Mouse (Mus musculus): ENCODE data around the gene Hook2. TPM values are rescaled to one million over a fixed set of nuclear protein-coding genes. Genes with fewer than 3 reads are reported as not detected.

The Hook2 gene
- polyA plus RNA-seq, 1 experiment from 2014 or later: 39.8 TPM

GRCm38 (mm10) chr8:85032622-85033311 lies 42.4 kb downstream of the Hook2 start:
- H3K27ac ChIP-seq (ENCODE audit: low read length): no peak overlapping the region
- H3K4me1 ChIP-seq (replicated peaks; ENCODE audit: control insufficient read depth, insufficient read depth, low read length): peaks cover 29% of the 10 kb centered on the region
- H3K9ac ChIP-seq (replicated peaks; ENCODE audit: low read depth, low read length): no peak overlapping the region
- no peak overlapping the region for H3K4me3 ChIP-seq (replicated peaks; ENCODE audit: low read length)
- H3K4me2 ChIP-seq (ENCODE audit: low read length): no peak overlapping the region
- WGBS: 88% methylated on average over 4 of the region's 4 CpGs
- H3K36me3 ChIP-seq (ENCODE audit: control insufficient read depth, insufficient read depth): peaks cover 17% of the 10 kb centered on the region
- H3K9me3 ChIP-seq (ENCODE audit: control insufficient read depth, low read length): no peaks in the 10 kb centered on the region
- H3K27me3 ChIP-seq (replicated peaks; ENCODE audit: control insufficient read depth, insufficient read depth, low read length): no peaks in the 10 kb centered on the region
- no peak for ATAC-seq

GRCm38 (mm10) chr8:85033867-85034266 lies 43.5 kb downstream of the Hook2 start:
- 77% methylated on average over 1 of the region's 1 CpGs for WGBS
- no peak overlapping the region for H3K27ac ChIP-seq (ENCODE audit: low read length)
- H3K9me3 ChIP-seq (ENCODE audit: control insufficient read depth, low read length): no peaks in the 10 kb centered on the region
- no peak for ATAC-seq
- no peaks in the 10 kb centered on the region for H3K27me3 ChIP-seq (replicated peaks; ENCODE audit: control insufficient read depth, insufficient read depth, low read length)
- H3K36me3 ChIP-seq (ENCODE audit: control insufficient read depth, insufficient read depth): peaks cover 17% of the 10 kb centered on the region
- H3K4me3 ChIP-seq (replicated peaks; ENCODE audit: low read length): no peak overlapping the region
- H3K4me1 ChIP-seq (replicated peaks; ENCODE audit: control insufficient read depth, insufficient read depth, low read length): peaks cover 28% of the 10 kb centered on the region
- no peak overlapping the region for H3K4me2 ChIP-seq (ENCODE audit: low read length)
- no peak overlapping the region for H3K9ac ChIP-seq (replicated peaks; ENCODE audit: low read depth, low read length)

DNA sequence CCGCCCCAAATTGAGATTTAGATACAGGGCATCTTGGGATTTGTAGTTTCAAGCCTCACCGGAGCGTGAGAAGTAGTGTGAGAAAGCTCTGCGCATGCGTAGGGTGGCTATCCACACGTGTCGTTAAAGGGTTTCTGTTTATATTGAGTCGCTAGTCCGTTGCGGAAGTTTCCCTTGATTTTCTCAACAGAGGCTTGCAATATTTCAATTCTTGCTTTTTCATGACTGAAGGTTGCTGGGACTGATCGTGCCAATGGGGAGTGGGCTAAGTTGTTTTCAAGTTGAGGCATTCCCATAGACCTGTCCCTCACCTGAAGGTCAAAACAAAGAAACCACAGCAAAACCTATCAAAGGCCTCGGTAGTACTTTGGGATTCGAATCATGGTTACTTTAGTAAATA lies 44.4 kb downstream of the Hook2 start:
- H3K9ac ChIP-seq (replicated peaks; ENCODE audit: low read depth, low read length): no peak overlapping the region
- H3K36me3 ChIP-seq (ENCODE audit: control insufficient read depth, insufficient read depth): peaks cover 17% of the 10 kb centered on the region
- H3K4me1 ChIP-seq (replicated peaks; ENCODE audit: control insufficient read depth, insufficient read depth, low read length): peaks cover 26% of the 10 kb centered on the region
- ATAC-seq: no peak
- WGBS: 6% methylated on average over 13 of the region's 13 CpGs
- peak overlapping the region; percentile 80 for H3K4me3 ChIP-seq (replicated peaks; ENCODE audit: low read length)
- H3K9me3 ChIP-seq (ENCODE audit: control insufficient read depth, low read length): no peaks in the 10 kb centered on the region
- peak overlapping the region; percentile 85 for H3K4me2 ChIP-seq (ENCODE audit: low read length)
- no peaks in the 10 kb centered on the region for H3K27me3 ChIP-seq (replicated peaks; ENCODE audit: control insufficient read depth, insufficient read depth, low read length)
- no peak overlapping the region for H3K27ac ChIP-seq (ENCODE audit: low read length)

DNA sequence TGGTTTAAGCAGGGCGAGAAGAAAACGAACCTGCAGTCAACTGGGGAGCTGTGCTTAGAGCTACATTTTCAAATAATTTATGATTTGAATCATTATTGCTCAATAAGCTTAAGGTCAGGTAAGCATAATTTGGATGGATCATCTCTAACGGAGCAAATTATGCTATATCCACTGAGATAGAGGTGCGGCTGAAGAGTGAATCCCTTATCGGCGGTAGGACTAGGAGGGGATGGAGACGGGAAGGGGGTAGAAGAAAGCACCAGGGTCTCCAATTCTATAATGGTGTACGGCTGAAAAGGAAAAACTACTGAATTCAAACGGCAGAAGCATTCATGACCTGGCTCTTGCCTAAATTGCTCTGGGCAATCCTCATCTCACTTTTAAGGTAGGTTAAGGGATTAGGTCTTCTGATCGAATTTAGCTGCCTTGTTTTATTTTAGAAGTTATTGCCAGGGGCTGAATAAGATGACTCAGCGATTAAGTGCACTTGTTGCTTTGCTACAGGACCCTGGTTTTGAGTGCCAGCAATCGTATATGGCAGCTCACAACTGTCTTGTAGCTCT lies 44.8 kb downstream of the Hook2 start:
- H3K9me3 ChIP-seq (ENCODE audit: control insufficient read depth, low read length): no peaks in the 10 kb centered on the region
- H3K9ac ChIP-seq (replicated peaks; ENCODE audit: low read depth, low read length): peak overlapping the region; percentile 72; the same call in 1 of the 2 replicates
- no peaks in the 10 kb centered on the region for H3K27me3 ChIP-seq (replicated peaks; ENCODE audit: control insufficient read depth, insufficient read depth, low read length)
- 6% methylated on average over 12 of the region's 12 CpGs for WGBS
- H3K27ac ChIP-seq (ENCODE audit: low read length): no peak overlapping the region
- ATAC-seq: no peak
- H3K4me3 ChIP-seq (replicated peaks; ENCODE audit: low read length): peak overlapping the region; percentile 80
- peaks cover 26% of the 10 kb centered on the region for H3K4me1 ChIP-seq (replicated peaks; ENCODE audit: control insufficient read depth, insufficient read depth, low read length)
- H3K4me2 ChIP-seq (ENCODE audit: low read length): peak overlapping the region; percentile 85
- peaks cover 15% of the 10 kb centered on the region for H3K36me3 ChIP-seq (ENCODE audit: control insufficient read depth, insufficient read depth)

DNA sequence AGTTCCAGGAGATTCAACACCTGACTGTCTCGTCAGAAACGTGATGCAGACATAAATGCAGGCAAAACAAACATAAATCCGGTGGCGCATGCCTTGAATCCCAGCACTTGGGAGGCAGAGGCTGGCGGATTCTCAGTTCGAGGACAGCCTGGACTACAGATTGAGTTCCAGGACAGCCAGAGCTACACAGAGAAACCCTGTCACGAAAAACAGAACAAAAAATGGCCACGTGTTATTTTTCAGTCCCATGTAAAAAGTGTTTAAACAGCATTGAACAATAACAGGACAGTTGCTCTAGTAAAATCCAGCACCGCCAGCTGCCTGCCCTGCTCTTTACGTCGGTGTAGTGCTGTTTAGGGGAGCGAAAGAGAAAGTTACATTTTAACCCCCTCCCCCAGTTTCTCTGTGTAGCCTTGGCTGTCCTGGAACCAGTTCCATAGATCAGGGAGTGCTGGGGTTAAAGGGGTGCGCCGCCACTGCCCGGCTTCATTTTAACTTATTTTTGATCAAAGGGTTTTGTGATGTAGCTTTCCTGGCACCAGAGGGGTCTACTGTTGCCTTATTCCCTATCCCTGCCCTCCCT lies 45.4 kb downstream of the Hook2 start:
- H3K4me2 ChIP-seq (ENCODE audit: low read length): peak overlapping the region; percentile 85
- H3K4me1 ChIP-seq (replicated peaks; ENCODE audit: control insufficient read depth, insufficient read depth, low read length): peaks cover 26% of the 10 kb centered on the region
- peak overlapping the region; percentile 80 for H3K4me3 ChIP-seq (replicated peaks; ENCODE audit: low read length)
- WGBS: under 1% methylated on average over 15 of the region's 15 CpGs
- peaks cover 16% of the 10 kb centered on the region for H3K36me3 ChIP-seq (ENCODE audit: control insufficient read depth, insufficient read depth)
- no peaks in the 10 kb centered on the region for H3K9me3 ChIP-seq (ENCODE audit: control insufficient read depth, low read length)
- peak overlapping the region; percentile 86 for H3K27ac ChIP-seq (ENCODE audit: low read length)
- H3K9ac ChIP-seq (replicated peaks; ENCODE audit: low read depth, low read length): peak overlapping the region; percentile 72
- no peaks in the 10 kb centered on the region for H3K27me3 ChIP-seq (replicated peaks; ENCODE audit: control insufficient read depth, insufficient read depth, low read length)
- peak; percentile 9 for ATAC-seq

- Histone ChIP-seq H3K4me2 (ENCODE audit: low read length) (peak overlapping the region; percentile 85), H3K36me3 (ENCODE audit: control insufficient read depth, insufficient read depth) (peaks cover 14% of the 10 kb centered on the region), H3K27me3 (replicated peaks; ENCODE audit: control insufficient read depth, insufficient read depth, low read length) (no peaks in the 10 kb centered on the region), H3K9me3 (ENCODE audit: control insufficient read depth, low read length) (no peaks in the 10 kb centered on the region), H3K4me1 (replicated peaks; ENCODE audit: control insufficient read depth, insufficient read depth, low read length) (peaks cover 26% of the 10 kb centered on the region), H3K4me3 (replicated peaks; ENCODE audit: low read length) (peak overlapping the region; percentile 80), H3K9ac (replicated peaks; ENCODE audit: low read depth, low read length) (peak overlapping the region; percentile 72), H3K27ac (ENCODE audit: low read length) (peak overlapping the region; percentile 86)
- ATAC-seq: peak; percentile 46
- 0% methylated on average over 9 of the region's 9 CpGs for WGBS
Observed at GRCm38 (mm10) chr8:85036381-85036717, 45.9 kb downstream of the Hook2 start.

GRCm38 (mm10) chr8:85036718-85037365 lies 46.4 kb downstream of the Hook2 start, which contains the start of gene Tnpo2:
TSS of gene Tnpo2 (plus strand) at chr8:85036915.
- peak within 1 kb of the TSS; percentile 97 for H3K4me2 ChIP-seq (ENCODE audit: low read length)

GRCm38 (mm10) chr8:85037366-85037680 lies 46.9 kb downstream of the Hook2 start:
- Histone ChIP-seq H3K27ac (ENCODE audit: low read length) (peak overlapping the region; percentile 99), H3K4me1 (replicated peaks; ENCODE audit: control insufficient read depth, insufficient read depth, low read length) (peaks cover 26% of the 10 kb centered on the region), H3K36me3 (ENCODE audit: control insufficient read depth, insufficient read depth) (peaks cover 10% of the 10 kb centered on the region), H3K4me2 (ENCODE audit: low read length) (peak overlapping the region; percentile 97), H3K27me3 (replicated peaks; ENCODE audit: control insufficient read depth, insufficient read depth, low read length) (no peaks in the 10 kb centered on the region), H3K9ac (replicated peaks; ENCODE audit: low read depth, low read length) (peak overlapping the region; percentile 91), H3K4me3 (replicated peaks; ENCODE audit: low read length) (peak overlapping the region; percentile 80), H3K9me3 (ENCODE audit: control insufficient read depth, low read length) (no peaks in the 10 kb centered on the region)
- ATAC-seq: peak; percentile 54
- WGBS: 0% methylated on average over 14 of the region's 14 CpGs

More at GRCm38 (mm10) chr8:85036718-85037365, 46.4 kb downstream of the Hook2 start, which contains the start of gene Tnpo2:
- WGBS: under 1% methylated on average over 59 of the region's 59 CpGs
- Histone ChIP-seq H3K36me3 (ENCODE audit: control insufficient read depth, insufficient read depth) (peaks cover 12% of the 10 kb centered on the region), H3K4me3 (replicated peaks; ENCODE audit: low read length) (peak within 1 kb of the TSS; percentile 80), H3K4me1 (replicated peaks; ENCODE audit: control insufficient read depth, insufficient read depth, low read length) (peaks cover 26% of the 10 kb centered on the region), H3K9ac (replicated peaks; ENCODE audit: low read depth, low read length) (peak within 1 kb of the TSS; percentile 91), H3K27ac (ENCODE audit: low read length) (peak within 1 kb of the TSS; percentile 99), H3K27me3 (replicated peaks; ENCODE audit: control insufficient read depth, insufficient read depth, low read length) (no peaks in the 10 kb centered on the region), H3K9me3 (ENCODE audit: control insufficient read depth, low read length) (no peaks in the 10 kb centered on the region)
- ATAC-seq: peak; percentile 89

Measured in forebrain, embryonic 16.5 days (tissue).